Mouse (Mus musculus): ENCODE data around the gene Smyd3. TPM values are rescaled to one million over a fixed set of nuclear protein-coding genes. Genes with fewer than 3 reads are reported as not detected.
A peak's percentile ranks its signal among the peaks of the same experiment; 100 is the strongest.

Smyd3 gene
- polyA plus RNA-seq, 1 experiment from 2014 or later: 13.1 TPM

GRCm38 (mm10) chr1:179254531-179254930, 263.3 kb downstream of the Smyd3 start:
- Histone ChIP-seq H3K27me3 (ENCODE audit: control insufficient read depth, insufficient read depth, low read length) (no peaks in the 10 kb centered on the region), H3K36me3 (ENCODE audit: control insufficient read depth, insufficient read depth, low read length) (no peaks in the 10 kb centered on the region), H3K9me3 (ENCODE audit: control insufficient read depth, low read length) (no peaks in the 10 kb centered on the region), H3K4me2 (no peak overlapping the region), H3K4me3 (ENCODE audit: low read depth, low read length) (no peak overlapping the region), H3K4me1 (ENCODE audit: control insufficient read depth, insufficient read depth, low read length) (peaks cover 10% of the 10 kb centered on the region), H3K27ac (ENCODE audit: low read depth, low read length) (no peak overlapping the region), H3K9ac (ENCODE audit: low read length) (no peak overlapping the region)
- DNase-seq (ENCODE audit: low spot score, missing footprints): peak; percentile 85
- WGBS: 14% methylated on average over 3 of the region's 3 CpGs
- ATAC-seq (ENCODE audit: low FRiP score): peak; percentile 85

GRCm38 (mm10) chr1:179252611-179253010, 265.2 kb downstream of the Smyd3 start:
- Histone ChIP-seq H3K9me3 (ENCODE audit: control insufficient read depth, low read length) (no peaks in the 10 kb centered on the region), H3K4me2 (no peak overlapping the region), H3K27me3 (ENCODE audit: control insufficient read depth, insufficient read depth, low read length) (no peaks in the 10 kb centered on the region), H3K36me3 (ENCODE audit: control insufficient read depth, insufficient read depth, low read length) (no peaks in the 10 kb centered on the region), H3K4me1 (ENCODE audit: control insufficient read depth, insufficient read depth, low read length) (peaks cover 13% of the 10 kb centered on the region), H3K27ac (ENCODE audit: low read depth, low read length) (no peak overlapping the region), H3K4me3 (ENCODE audit: low read depth, low read length) (no peak overlapping the region), H3K9ac (ENCODE audit: low read length) (no peak overlapping the region)
- no peak for ATAC-seq (ENCODE audit: low FRiP score)
- 81% methylated on average over 4 of the region's 4 CpGs for WGBS
- DNase-seq (ENCODE audit: low spot score, missing footprints): no peak

- Histone ChIP-seq H3K27ac (ENCODE audit: low read depth, low read length) (no peak overlapping the region), H3K27me3 (ENCODE audit: control insufficient read depth, insufficient read depth, low read length) (no peaks in the 10 kb centered on the region), H3K9ac (ENCODE audit: low read length) (no peak overlapping the region), H3K4me3 (ENCODE audit: low read depth, low read length) (no peak overlapping the region), H3K9me3 (ENCODE audit: control insufficient read depth, low read length) (no peaks in the 10 kb centered on the region), H3K4me1 (ENCODE audit: control insufficient read depth, insufficient read depth, low read length) (peaks cover 13% of the 10 kb centered on the region), H3K4me2 (no peak overlapping the region), H3K36me3 (ENCODE audit: control insufficient read depth, insufficient read depth, low read length) (no peaks in the 10 kb centered on the region)
- DNase-seq (ENCODE audit: low spot score, missing footprints) (peak; percentile 84), ATAC-seq (ENCODE audit: low FRiP score) (peak; percentile 52; the same call in 1 of the 2 replicates)
- WGBS: 80% methylated on average over 3 of the region's 3 CpGs
Measured at GRCm38 (mm10) chr1:179250388-179250787, 267.5 kb downstream of the Smyd3 start.

GRCm38 (mm10) chr1:179243554-179243953, 274.3 kb downstream of the Smyd3 start:
- no peaks in the 10 kb centered on the region for H3K9me3 ChIP-seq (ENCODE audit: control insufficient read depth, low read length)

GRCm38 (mm10) chr1:179240663-179241279, 277.1 kb downstream of the Smyd3 start:
- H3K4me1 ChIP-seq (ENCODE audit: control insufficient read depth, insufficient read depth, low read length): no peaks in the 10 kb centered on the region
- no peaks in the 10 kb centered on the region for H3K9me3 ChIP-seq (ENCODE audit: control insufficient read depth, low read length)
- H3K36me3 ChIP-seq (ENCODE audit: control insufficient read depth, insufficient read depth, low read length): no peaks in the 10 kb centered on the region
- H3K4me3 ChIP-seq (ENCODE audit: low read depth, low read length): no peak overlapping the region
- no peak overlapping the region for H3K27ac ChIP-seq (ENCODE audit: low read depth, low read length)
- 89% methylated on average over 6 of the region's 6 CpGs for WGBS
- ATAC-seq (ENCODE audit: low FRiP score): no peak
- no peak overlapping the region for H3K4me2 ChIP-seq
- H3K27me3 ChIP-seq (ENCODE audit: control insufficient read depth, insufficient read depth, low read length): no peaks in the 10 kb centered on the region
- DNase-seq (ENCODE audit: low spot score, missing footprints): no peak
- no peak overlapping the region for H3K9ac ChIP-seq (ENCODE audit: low read length)

More at GRCm38 (mm10) chr1:179243554-179243953, 274.3 kb downstream of the Smyd3 start:
- Histone ChIP-seq H3K27me3 (ENCODE audit: control insufficient read depth, insufficient read depth, low read length) (no peaks in the 10 kb centered on the region), H3K9ac (ENCODE audit: low read length) (no peak overlapping the region), H3K4me2 (no peak overlapping the region), H3K4me1 (ENCODE audit: control insufficient read depth, insufficient read depth, low read length) (no peaks in the 10 kb centered on the region), H3K27ac (ENCODE audit: low read depth, low read length) (no peak overlapping the region), H3K36me3 (ENCODE audit: control insufficient read depth, insufficient read depth, low read length) (no peaks in the 10 kb centered on the region), H3K4me3 (ENCODE audit: low read depth, low read length) (no peak overlapping the region)
- DNase-seq (ENCODE audit: low spot score, missing footprints): no peak
- 79% methylated on average over 8 of the region's 8 CpGs for WGBS
- no peak for ATAC-seq (ENCODE audit: low FRiP score)

GRCm38 (mm10) chr1:179238639-179239038, 279.2 kb downstream of the Smyd3 start:
- Histone ChIP-seq H3K4me2 (no peak overlapping the region), H3K27ac (ENCODE audit: low read depth, low read length) (no peak overlapping the region), H3K9me3 (ENCODE audit: control insufficient read depth, low read length) (no peaks in the 10 kb centered on the region), H3K4me1 (ENCODE audit: control insufficient read depth, insufficient read depth, low read length) (no peaks in the 10 kb centered on the region), H3K9ac (ENCODE audit: low read length) (no peak overlapping the region), H3K27me3 (ENCODE audit: control insufficient read depth, insufficient read depth, low read length) (no peaks in the 10 kb centered on the region), H3K36me3 (ENCODE audit: control insufficient read depth, insufficient read depth, low read length) (no peaks in the 10 kb centered on the region), H3K4me3 (ENCODE audit: low read depth, low read length) (no peak overlapping the region)
- WGBS: 91% methylated on average over 2 of the region's 2 CpGs
- no peak for ATAC-seq (ENCODE audit: low FRiP score)
- no peak for DNase-seq (ENCODE audit: low spot score, missing footprints)

GRCm38 (mm10) chr1:179237989-179238388, 279.9 kb downstream of the Smyd3 start:
- Histone ChIP-seq H3K27ac (ENCODE audit: low read depth, low read length) (no peak overlapping the region), H3K27me3 (ENCODE audit: control insufficient read depth, insufficient read depth, low read length) (no peaks in the 10 kb centered on the region), H3K9me3 (ENCODE audit: control insufficient read depth, low read length) (no peaks in the 10 kb centered on the region), H3K4me2 (no peak overlapping the region), H3K9ac (ENCODE audit: low read length) (no peak overlapping the region), H3K36me3 (ENCODE audit: control insufficient read depth, insufficient read depth, low read length) (no peaks in the 10 kb centered on the region), H3K4me3 (ENCODE audit: low read depth, low read length) (no peak overlapping the region), H3K4me1 (ENCODE audit: control insufficient read depth, insufficient read depth, low read length) (no peaks in the 10 kb centered on the region)
- DNase-seq (ENCODE audit: low spot score, missing footprints): no peak
- 34% methylated on average over 7 of the region's 7 CpGs for WGBS
- no peak for ATAC-seq (ENCODE audit: low FRiP score)

- H3K4me3 ChIP-seq (ENCODE audit: low read depth, low read length): no peak overlapping the region
- no peak overlapping the region for H3K4me2 ChIP-seq
- H3K27ac ChIP-seq (ENCODE audit: low read depth, low read length): no peak overlapping the region
- H3K9ac ChIP-seq (ENCODE audit: low read length): no peak overlapping the region
- DNase-seq (ENCODE audit: low spot score, missing footprints): no peak
- no peak for ATAC-seq (ENCODE audit: low FRiP score)
- H3K36me3 ChIP-seq (ENCODE audit: control insufficient read depth, insufficient read depth, low read length): no peaks in the 10 kb centered on the region
- H3K4me1 ChIP-seq (ENCODE audit: control insufficient read depth, insufficient read depth, low read length): no peaks in the 10 kb centered on the region
- H3K27me3 ChIP-seq (ENCODE audit: control insufficient read depth, insufficient read depth, low read length): no peaks in the 10 kb centered on the region
- 85% methylated on average over 8 of the region's 8 CpGs for WGBS
- H3K9me3 ChIP-seq (ENCODE audit: control insufficient read depth, low read length): no peaks in the 10 kb centered on the region
Measured at GRCm38 (mm10) chr1:179236217-179236840, 281.5 kb downstream of the Smyd3 start.

GRCm38 (mm10) chr1:179231777-179232661, 285.8 kb downstream of the Smyd3 start:
- H3K4me3 ChIP-seq (ENCODE audit: low read depth, low read length): no peak overlapping the region
- 42% methylated on average over 13 of the region's 13 CpGs for WGBS
- DNase-seq (ENCODE audit: low spot score, missing footprints) (peak; percentile 98), ATAC-seq (ENCODE audit: low FRiP score) (peak; percentile 81)
- H3K4me1 ChIP-seq (ENCODE audit: control insufficient read depth, insufficient read depth, low read length): no peaks in the 10 kb centered on the region
- H3K27me3 ChIP-seq (ENCODE audit: control insufficient read depth, insufficient read depth, low read length): no peaks in the 10 kb centered on the region
- H3K9me3 ChIP-seq (ENCODE audit: control insufficient read depth, low read length): no peaks in the 10 kb centered on the region
- H3K9ac ChIP-seq (ENCODE audit: low read length): no peak overlapping the region
- H3K36me3 ChIP-seq (ENCODE audit: control insufficient read depth, insufficient read depth, low read length): no peaks in the 10 kb centered on the region
- H3K27ac ChIP-seq (ENCODE audit: low read depth, low read length): no peak overlapping the region
- no peak overlapping the region for H3K4me2 ChIP-seq
